Mouse (Mus musculus) layer of hippocampus, adult 9-10 months (tissue): Measurements from ENCODE around the gene Fosl1.
"Not testable (repeated sequence)": the region's sequence is repeated elsewhere in the genome, so short reads cannot be mapped to it uniquely, and the experiment has no call there.

Experiments
- DNase-seq: peaks from one replicate; pipeline ENCODE4 v3.0.0; 2022; ENCODE audit warnings: low spot score

The Fosl1 gene

DNA sequence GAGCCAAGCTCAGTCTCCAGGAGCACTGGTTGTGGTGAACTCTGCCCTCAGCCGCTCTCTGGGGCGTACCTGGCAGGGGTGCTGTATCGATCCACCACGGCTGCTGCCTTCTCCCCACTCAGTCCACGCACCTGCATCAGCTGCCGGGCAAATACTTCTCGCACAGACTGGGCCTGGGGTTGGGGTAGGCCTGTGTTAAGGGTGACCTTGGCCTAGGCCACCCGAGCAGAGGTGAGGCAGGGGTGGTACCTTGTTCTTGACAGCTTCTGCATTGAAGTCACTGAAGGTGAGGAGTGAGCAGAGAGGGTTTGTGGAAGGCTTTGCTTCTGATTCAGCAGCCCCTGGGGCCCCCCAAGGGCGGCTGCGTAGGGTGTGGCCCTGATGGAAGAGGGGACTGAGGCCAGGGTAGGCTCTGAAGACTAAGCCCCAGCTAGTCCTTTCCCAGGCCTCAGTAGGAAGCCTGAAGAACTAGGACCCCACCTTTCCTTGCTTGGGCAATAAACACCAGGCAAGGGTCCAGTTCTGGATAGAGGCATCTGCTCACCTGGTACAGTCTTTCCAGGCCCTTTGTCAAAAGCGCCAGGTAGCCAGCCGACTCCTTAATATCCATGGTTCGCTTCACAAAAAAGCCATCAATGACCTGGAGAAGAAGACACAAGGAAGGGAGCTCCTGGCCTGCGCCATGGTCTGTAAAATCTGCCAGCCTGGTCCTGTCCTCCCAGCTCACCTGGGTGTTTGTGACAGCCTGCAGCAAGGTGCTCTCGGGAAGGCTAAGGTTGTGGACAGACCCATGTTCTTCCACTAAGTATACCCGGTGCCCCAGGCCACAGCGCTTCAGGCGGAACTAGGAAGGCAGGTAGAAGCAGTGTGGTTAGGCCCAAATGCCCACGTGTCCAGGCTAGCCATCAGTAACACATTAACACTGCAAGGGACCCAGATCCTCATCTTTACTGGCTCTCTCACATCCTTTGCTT, 36.3 kb downstream of the Fosl1 start:
- no peak for DNase-seq

DNA sequence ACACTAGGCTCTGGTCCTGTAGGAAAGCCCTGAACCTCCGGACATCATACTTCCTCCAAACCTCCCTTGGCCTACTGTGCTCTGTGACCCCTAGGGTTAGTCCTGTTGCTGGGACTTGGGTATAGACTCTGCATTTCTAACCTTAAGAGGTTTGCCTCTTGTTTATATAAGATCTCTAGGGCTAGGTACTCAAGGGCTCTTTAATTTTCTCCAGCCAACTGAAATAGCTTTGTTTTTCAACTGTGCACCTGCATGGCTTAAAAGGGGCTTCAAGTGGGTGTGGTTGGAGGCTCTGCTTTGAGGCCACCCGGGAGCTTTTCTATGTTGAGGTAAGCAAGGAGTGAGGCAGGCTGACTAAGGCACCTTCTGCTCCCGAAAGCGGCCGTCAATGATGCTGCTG, 37.1 kb downstream of the Fosl1 start:
- no peak for DNase-seq

DNA sequence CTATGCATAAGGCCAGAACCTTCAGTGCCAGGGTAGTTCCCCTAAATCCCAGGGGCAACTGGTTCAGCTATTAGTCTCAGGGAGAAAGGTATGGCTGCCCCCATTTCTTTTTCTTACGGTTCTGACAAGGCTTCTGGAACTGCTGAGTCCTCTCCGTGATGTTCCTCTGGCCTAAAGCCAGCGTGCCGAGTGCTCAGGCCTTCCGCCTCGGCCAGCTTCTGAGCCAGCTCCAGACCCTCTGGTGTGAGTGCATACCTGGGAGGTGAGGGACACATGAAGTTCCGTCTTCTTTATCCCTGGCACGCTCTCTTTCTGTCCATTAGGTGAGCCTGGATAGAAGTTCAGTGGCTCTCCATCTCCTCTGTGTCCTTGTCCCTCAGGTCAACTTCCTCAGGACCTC, 38.0 kb downstream of the Fosl1 start:
- DNase-seq, result no peak

DNA sequence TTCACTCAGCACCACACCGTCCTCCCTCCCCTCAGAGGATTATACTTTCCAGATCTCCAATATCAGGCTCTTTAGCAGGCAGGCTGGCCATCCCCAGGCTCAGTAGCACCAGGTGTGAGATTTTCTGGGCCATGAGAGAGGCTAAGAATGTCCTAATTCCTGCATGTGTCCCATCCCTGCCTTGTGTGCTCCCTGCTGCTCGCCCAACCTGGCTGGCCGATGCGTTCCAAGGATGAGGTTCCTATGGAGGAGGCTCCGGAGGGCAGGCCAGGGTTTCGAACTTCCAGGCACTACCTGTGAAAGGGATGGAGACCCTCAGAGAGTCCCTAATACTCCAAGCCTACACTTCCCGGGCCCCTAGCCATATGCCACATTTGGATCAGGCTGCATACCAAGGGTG, 38.5 kb downstream of the Fosl1 start:
- DNase-seq, result no peak

DNA sequence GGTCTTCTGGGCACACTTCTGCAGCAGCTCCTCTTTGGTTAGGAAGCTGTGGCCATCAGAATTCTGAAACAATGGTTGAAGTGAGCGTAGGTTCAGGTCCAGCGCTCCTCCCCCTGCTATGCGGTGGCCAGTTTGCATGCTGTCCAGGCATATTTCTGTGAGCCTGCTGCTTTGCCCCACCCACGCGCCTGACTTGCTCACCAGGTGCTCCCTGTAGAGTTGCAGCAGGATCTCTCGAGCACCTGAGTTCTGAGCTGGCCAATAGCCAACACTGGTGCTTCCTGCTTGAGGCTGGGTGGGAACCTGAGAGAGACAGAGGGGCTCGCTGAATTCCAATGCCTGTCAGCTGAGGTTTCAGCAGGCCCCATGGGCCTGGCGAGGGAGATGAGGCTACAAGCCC, 38.9 kb downstream of the Fosl1 start:
- DNase-seq, result no peak

DNA sequence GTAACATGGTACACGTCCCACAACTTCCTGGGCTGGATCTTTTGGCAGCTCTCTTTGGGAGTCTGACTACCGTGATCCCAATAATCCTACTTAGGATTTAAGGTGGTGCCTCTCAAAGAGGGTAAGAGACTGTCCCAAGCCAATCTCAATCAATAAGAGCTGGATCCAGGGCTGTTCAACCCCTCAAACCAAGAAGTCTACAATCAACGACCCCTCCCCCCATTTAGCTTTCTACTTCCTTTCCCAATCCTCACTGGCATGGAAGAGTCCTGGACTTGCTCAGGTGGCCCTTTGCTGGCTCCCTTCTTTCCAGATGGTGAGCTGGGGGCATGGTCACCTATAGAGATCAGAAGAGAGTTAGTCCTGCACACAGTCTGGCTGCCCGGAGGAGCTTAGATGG, 39.4 kb downstream of the Fosl1 start:
- no peak for DNase-seq

DNA sequence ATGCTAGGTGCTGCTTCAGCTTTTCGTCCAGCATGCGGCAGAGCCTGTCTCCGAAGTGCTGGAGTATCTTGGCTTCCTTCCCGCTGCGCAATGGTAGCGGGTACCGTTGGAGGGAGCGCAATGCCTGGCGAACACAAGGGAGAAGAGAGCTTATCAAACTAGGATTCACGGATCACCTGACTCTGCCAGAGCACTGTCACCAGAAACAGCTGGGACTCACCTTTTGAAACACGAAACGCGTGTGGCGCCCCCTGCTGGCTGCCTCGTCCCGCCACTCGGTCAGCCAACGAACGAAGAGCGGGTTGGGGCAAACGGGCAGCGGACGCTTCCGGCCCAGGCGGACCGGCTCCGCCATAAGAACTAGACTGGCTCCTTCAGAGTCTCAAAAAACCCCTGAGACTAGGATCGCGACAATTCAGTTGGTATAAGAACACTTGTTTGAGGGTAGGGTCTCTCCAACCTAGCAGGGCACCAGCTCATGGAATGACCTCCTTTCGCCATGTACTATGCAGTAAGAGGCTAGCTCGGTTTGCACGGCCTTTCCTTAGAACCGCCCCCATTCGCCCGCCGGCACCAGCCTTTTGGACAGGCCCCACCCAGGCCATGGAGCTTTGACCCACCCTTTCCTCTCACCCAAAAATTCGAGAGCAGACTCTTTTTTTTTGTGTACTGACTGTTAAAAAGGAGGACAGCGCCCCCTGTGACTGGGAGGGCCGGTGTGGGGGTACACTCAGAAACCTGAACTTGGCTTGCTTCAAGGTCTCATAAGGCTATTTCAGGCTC, 40.6 kb downstream of the Fosl1 start, which contains the start of gene Mus81:
Gene Mus81 (minus strand): TSS at position 635 of the 783 bp plus-strand sequence.
- DNase-seq, result peak; percentile 91

DNA sequence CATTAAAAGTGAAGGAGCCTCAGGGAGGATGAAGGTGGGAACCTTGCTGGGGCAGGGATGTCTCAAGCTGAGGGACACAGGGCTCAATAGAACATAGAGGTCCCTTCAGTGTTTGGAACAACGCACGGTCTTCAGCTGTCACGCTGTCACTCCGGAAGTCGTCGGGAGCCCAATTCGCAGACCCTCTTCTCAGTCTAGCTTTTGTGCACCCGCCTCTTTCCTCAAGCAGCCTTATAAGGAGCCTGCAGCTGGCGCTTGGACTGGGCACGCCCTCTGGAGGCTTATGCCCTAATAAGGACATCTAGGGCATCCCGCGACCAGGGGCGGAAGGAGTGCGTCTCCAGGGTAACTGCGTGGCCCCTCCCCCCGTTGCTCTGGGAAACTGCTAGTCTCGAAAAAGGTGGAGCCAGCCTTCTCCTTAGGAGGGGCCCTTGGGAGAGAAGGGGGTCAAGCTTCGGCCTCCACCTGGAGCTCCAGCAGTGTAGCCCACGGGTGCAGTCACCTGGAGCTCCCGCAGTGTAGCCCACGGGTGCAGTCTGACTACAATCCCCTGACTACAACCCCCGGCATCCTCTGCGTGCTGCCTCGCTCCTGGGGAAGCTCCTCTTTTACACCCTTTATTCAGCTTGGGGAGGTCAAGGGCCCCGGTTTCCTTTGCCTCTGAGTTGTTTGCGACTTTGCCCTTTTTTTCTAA, 41.7 kb downstream of the Fosl1 start:
- DNase-seq, result peak; percentile 93

DNA sequence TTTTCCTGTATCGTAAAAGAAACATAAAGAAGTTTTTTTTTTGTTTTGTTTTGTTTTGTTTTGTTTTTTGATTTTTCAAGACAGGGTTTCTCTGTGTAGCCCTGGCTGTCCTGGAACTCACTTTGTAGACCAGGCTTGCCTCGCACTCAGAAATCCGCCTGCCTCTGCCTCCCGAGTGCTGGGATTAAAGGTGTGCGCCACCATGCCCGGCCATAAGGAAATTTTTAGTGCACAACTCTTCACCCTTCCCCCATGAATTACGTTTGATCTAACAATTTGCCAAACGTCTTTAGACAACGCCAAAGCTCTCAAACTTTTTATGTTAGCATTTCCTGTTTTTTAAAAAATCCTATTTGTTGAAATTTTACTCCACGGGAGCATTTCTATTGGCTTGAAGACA, 42.4 kb downstream of the Fosl1 start:
- DNase-seq, result not testable (repeated sequence)

DNA sequence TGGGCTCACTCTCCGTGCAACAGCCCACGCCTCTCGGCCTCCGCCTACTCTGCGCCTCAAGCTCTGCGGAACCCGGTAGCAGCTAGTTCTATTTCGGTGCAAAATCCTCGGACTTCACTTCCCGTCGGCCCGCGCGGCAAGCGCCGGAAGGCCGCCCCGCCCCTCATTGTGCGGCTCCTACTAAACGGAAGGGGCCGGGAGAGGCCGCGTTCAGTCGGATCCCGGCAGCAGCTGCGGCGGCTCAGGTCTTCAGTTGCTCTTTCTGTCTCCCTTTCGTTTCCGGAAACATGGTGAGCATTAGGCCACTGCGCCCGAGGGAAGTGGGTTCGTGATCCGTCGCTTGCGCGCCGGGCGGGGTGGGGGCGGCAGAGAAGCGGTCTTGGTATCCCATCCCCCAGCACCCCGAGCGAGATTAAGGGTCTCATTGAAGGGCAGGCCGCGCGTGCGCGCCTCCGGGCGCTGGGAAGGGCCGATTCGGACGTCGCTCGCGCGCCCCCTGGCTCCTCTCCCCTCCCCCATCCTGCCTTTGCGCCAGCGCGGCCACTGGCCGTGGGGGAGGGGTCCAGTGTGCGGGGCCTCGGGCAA, 43.1 kb downstream of the Fosl1 start, which contains the start of gene Cfl1:
Gene Cfl1 (plus strand): TSS at position 143 of the 585 bp plus-strand sequence.
- peak; percentile 88 for DNase-seq

DNA sequence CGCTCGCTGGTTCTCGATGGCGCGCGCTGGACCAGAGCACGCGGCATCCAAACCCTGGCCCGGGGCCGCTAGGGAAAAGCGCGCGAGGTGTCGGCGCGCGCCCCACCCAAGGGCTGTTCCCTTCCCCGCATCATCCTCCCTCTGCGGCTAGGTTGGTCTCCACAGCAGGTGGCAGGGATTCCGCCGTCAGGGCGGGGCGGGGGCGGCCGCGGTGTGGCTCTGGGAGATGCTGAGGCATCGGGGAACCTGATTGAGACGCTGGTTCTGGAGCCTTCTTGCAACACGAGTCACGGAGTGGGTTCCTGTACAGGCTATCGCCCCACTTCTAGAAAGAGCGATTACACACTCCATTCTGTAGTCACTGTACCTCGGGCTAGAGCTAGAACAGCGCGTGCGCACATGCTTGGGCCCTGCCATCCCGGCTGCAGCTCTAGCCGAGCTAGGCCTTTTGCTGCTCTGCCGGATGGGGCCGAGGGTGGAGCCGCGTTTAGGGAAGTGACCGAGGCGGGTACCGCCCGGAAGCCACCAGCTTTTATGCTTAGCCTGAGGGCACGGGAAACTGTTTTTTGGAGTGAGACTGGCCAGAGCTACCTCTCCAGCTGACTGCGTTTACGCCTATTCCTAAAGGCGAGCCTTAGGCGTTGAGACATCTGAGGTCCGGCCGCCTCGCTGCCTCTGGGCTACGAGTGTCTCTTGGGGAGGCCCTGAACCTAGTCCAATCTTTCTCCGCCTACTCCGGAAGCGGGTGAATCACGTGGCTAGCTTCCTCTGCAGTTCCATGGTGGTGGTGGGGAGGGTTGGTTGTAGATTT, 43.8 kb downstream of the Fosl1 start:
- DNase-seq, result peak; percentile 55

DNA sequence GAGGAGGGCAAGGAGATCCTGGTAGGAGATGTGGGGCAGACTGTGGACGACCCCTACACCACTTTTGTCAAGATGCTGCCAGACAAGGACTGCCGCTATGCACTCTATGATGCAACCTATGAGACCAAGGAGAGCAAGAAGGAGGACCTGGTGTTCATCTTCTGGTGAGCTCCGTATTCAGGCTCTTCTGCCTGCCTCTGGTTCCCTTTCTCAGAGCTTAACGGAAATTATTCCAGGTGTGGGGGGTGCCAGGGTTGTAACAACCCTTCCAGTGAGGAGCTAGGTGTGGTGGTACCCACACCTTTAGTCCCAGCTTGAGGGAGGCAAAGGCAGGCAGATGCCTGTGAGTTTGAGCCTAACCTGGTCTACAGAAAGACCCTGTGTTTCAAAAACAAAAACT, 45.3 kb downstream of the Fosl1 start:
- no peak for DNase-seq

DNA sequence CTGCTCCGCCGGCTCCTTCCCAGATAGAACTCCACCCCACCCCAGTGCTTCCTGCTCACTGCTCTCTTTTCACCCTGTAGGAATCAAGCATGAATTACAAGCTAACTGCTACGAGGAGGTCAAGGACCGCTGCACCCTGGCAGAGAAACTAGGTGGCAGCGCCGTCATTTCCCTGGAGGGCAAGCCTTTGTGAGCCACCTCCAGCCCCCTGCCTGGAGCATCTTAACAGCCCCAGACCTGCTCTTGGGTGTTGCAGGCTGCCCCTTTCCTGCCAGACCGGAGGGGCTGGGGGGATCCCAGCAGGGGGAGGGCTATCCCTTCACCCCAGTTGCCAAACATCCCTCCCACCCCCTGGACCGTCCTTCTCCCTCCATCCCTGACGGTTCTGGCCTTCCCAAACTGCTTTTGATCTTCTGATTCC, 46.0 kb downstream of the Fosl1 start:
- DNase-seq, result not testable (repeated sequence)

DNA sequence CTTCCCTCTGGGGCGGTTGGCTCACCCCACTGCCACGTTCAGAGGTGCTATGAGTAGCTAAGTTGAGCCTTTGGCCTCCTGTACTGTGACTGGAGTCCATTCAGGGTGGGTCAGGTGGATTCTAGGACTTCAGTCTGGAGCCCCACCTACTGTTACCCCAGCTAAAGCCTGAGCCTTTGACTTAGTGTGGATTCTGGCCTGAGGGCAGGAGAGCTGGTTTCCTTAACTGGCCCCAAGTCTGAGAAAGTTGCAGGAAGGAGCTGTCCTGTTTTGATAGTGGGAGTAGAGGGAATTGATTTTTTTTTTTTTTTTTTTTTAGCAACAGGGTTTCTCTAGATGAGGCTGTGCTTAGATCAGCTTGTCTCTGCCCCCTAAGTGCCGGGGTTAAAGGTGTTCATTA, 47.0 kb downstream of the Fosl1 start:
- no peak for DNase-seq

DNA sequence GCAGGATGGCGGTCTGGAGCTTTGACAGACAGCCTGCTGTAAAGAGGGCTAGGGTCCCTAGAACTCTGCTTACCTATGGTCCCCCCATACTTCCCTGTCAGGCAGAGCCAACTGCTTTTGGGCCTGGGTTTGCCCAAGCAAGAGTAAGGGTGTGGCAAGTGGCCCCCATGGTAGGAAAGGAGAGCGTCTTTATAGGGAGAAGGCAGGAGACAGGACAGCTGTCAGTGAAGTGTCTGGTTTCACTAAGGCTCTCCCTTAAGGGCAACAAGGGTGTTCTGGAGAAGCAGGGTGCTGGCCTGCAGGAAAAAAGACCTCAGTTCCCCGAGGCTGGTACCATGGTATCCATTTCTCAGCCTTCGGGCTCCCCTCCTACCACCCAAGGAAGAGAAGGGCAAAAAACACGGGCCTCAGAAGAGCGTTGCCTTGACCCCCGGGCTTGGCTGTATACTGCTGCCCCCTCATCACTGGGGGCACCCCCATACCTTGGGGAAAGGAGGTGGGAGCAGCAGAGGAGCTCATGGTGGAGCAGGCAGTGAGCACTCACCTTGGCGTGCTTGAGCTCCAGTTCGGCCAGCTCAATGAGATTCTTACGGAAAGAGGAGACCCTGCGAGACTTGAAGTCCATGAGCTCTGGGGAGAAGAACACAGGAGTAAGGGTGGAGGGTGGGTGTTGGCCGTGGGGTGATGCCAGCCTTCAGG, 48.2 kb downstream of the Fosl1 start:
- DNase-seq, result no peak

DNA sequence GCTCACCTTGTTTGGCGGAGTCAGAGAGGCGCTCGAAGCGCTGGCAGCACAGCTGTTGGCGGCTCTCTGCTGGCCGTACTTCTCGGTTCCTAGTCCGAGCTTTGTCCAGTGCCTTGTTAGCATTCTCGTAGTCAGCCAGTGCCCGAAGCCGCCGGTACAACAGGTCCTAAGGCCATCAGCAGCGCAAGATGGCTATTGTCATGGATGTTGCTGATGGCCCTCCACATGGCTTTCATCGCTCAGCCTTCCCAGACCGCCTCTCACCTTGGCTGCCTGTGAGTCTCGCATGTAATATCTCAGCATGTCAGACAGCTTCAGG, 48.7 kb downstream of the Fosl1 start:
- no peak for DNase-seq

DNA sequence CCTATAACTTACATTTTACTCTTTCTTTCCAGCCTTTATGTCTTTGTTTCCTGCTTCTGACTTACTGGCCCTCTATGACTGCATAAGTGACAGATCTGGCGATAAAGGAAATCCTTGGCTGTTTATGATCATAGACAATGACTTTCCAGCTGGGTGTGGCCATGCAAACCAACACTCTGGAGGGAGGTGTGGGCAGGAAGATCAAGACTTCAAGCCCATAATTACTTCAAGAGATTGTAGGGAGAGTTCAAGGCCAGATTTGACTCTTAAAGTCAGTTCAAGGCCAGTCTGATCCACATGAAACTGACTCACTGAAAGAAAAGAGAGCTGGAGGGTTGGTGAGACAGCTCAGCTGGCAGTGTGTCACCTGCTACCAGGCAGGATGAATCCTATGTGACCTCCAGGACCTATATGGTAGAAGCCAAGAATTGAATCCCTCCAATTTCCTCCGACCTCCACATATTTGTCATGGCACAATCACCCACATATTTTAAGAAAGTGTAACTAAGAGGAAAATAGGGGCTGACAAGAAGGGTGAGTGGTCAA, 53.1 kb downstream of the Fosl1 start:
- no peak for DNase-seq

DNA sequence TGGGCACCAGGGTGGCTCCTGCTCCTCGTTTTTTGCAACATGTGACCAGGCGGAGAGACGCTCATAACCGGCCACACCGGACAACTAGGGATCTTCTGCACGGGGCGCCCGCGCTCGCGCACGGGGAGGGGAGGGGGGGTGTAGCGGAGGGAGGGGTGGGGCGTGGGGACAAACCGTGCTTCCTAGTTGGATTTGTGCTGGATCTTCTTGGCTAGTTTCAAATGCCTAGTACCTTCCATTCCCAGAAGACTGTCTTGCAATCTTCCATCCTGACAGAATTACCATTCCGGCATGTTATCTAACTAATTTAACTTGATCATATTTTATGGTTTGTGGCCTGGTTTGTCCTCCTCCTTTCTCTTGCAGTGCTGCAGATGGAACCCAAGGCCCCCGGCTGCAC, 56.3 kb downstream of the Fosl1 start, which contains the start of gene 1700020D05Rik:
Gene 1700020D05Rik (minus strand): TSS at position 101 of the 400 bp plus-strand sequence.
- DNase-seq, result no peak
